Mouse (Mus musculus): ENCODE data around the gene Tspan9.

Tspan9 gene

GRCm38 (mm10) chr6:127912938-127913337 lies 230.5 kb downstream of the Tspan9 start:
- no peak for DNase-seq

- no peak for DNase-seq
Measured at GRCm38 (mm10) chr6:127911687-127912086, 231.7 kb downstream of the Tspan9 start.
